Mouse (Mus musculus): ENCODE data around the gene Patz1. TPM values are rescaled to one million over a fixed set of nuclear protein-coding genes. Genes with fewer than 3 reads are reported as not detected.

Gene Patz1
- total RNA-seq, 2 experiments from 2014 or later: 38.5 to 41.6 TPM

Other genes with a start within 250 kb of the Patz1 start
- 10 to 100 TPM; 25.2 TPM for gene Sfi1, start 95.4 kb upstream of the Patz1 start, total RNA-seq (2021)
- 10 to 100 TPM; 62.0 to 64.2 TPM for gene Eif4enif1, start 86.5 kb upstream of the Patz1 start, total RNA-seq (2021)
- 10 to 100 TPM; 77.9 to 84.2 TPM for gene Drg1, start 22.5 kb upstream of the Patz1 start, total RNA-seq (2021)
- gene Pik3ip1, start 41.5 kb downstream of the Patz1 start, total RNA-seq (2021): 10 to 100 TPM; 11.7 to 12.0 TPM
- gene Limk2, start 120.3 kb downstream of the Patz1 start, total RNA-seq (2021): 10 to 100 TPM; 31.8 to 34.4 TPM
- 10 to 100 TPM; 26.7 to 28.9 TPM for gene Rnf185, start 163.5 kb downstream of the Patz1 start, total RNA-seq (2021)
- gene Pla2g3, start 199.4 kb downstream of the Patz1 start, total RNA-seq (2021): under 1 TPM; 0.11 to 0.24 TPM
- gene Inpp5j, start 215.9 kb downstream of the Patz1 start, total RNA-seq (2021): 10 to 100 TPM; 17.2 to 21.1 TPM
- 10 to 100 TPM; 55.7 to 59.2 TPM for gene Selenom, start 225.8 kb downstream of the Patz1 start, total RNA-seq (2021)

Measured in heart, postnatal 4 days (tissue).